Mouse (Mus musculus) forebrain, embryonic 11.5 days (tissue): ENCODE data around the gene Gabrd. TPM values are rescaled to one million over a fixed set of nuclear protein-coding genes. Genes with fewer than 3 reads are reported as not detected.

Source experiments
- ATAC-seq: fragments of 200-750 bp; cut with Nextera tagmentation; replicated peaks from 2 replicates; pipeline ENCODE4 v1.8.0; 2017; ENCODE audit warnings: moderate TSS enrichment; ENCODE audit not compliant: low FRiP score
- DNase-seq: peaks from one replicate; pipeline ENCODE4 v3.0.0-alpha.2; 2017; ENCODE audit warnings: low spot score
- H3K27ac ChIP-seq: fragments of 300-500 bp; sonication (generic); 2 replicates; pipeline ENCODE4 v1.5.1; 2014; ENCODE audit warnings: low read depth, low read length
- H3K27me3 ChIP-seq: fragments of 300-500 bp; sonication (generic); 2 replicates; pipeline ENCODE4 v1.6.1; 2014; ENCODE audit warnings: mild to moderate bottlenecking, low read length, mixed read lengths; ENCODE audit not compliant: control insufficient read depth, insufficient read depth
- H3K36me3 ChIP-seq: fragments of 300-500 bp; sonication (generic); 2 replicates; pipeline ENCODE4 v1.6.1; 2014; ENCODE audit warnings: mild to moderate bottlenecking, low read length, moderate library complexity, mixed read lengths; ENCODE audit not compliant: control insufficient read depth, insufficient read depth
- H3K4me1 ChIP-seq: fragments of 300-500 bp; sonication (generic); replicated peaks from 2 replicates; pipeline ENCODE4 v1.6.1; 2014; ENCODE audit warnings: low read length, mixed read lengths; ENCODE audit not compliant: control insufficient read depth, insufficient read depth
- H3K4me2 ChIP-seq: fragments of 300-500 bp; sonication (generic); 2 replicates; pipeline ENCODE4 v1.6.1; 2014; ENCODE audit warnings: low read depth, mild to moderate bottlenecking, low read length, moderate library complexity, mixed read lengths; ENCODE audit not compliant: severe bottlenecking
- H3K4me3 ChIP-seq: fragments of 300-500 bp; sonication (generic); 2 replicates; pipeline ENCODE4 v1.5.1; 2014; ENCODE audit warnings: low read depth, low read length
- H3K9ac ChIP-seq: fragments of 300-500 bp; sonication (generic); 2 replicates; pipeline ENCODE4 v1.6.1; 2014; ENCODE audit warnings: low read length
- H3K9me3 ChIP-seq: fragments of 300-500 bp; sonication (generic); 2 replicates; pipeline ENCODE4 v1.6.1; 2016; ENCODE audit warnings: low read length, mixed read lengths; ENCODE audit not compliant: control insufficient read depth
- WGBS: fragments of 180-500 bp; shearing (Covaris S2); extraction: QIAGEN DNeasy Blood & Tissue Kit; methylation state at CpG from one replicate; pipeline ENCODE4 v1.1.7; 2014; 5-methylcytosine and 5-hydroxymethylcytosine counted together
- polyA plus RNA-seq: library from polyadenylated mRNA; unstranded; fragments of >200 nt; fragmentation: Nextera tagmentation; extraction: Ambion mirVana; gene quantifications from 2 replicates; pipeline ENCODE4 v1.2.1, GENCODE M21; 2014

Gene Gabrd
- polyA plus RNA-seq, 1 experiment from 2014 or later: not detected

DNA sequence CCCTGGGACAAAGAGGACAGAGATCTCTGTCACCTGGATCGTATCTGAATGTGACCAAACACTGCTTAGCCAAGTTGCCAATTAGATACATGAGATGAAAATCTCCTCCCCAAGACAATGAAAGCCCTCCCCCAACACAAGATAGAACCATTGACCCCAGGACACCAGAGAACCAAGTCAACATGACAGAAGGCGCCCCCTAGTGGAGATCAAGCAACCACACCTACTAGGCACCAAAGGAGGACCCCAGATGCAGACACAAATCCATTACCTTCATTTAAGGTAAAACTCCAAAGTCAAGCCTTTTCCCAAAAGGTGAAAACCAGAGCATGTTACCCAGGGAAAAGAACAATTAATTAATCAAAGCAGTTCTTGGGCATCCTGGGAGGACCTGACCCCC, 40.3 kb downstream of the Gabrd start:
- WGBS: 47% methylated on average over 2 of the region's 2 CpGs
- Histone ChIP-seq H3K27ac (no peak overlapping the region), H3K4me2 (no peak overlapping the region), H3K4me1 (peaks cover 3% of the 10 kb centered on the region; the same call in 1 of the 2 replicates), H3K9me3 (no peaks in the 10 kb centered on the region), H3K4me3 (no peak overlapping the region), H3K27me3 (peaks cover 29% of the 10 kb centered on the region), H3K36me3 (no peaks in the 10 kb centered on the region), H3K9ac (no peak overlapping the region)
- DNase-seq: no peak
- no peak for ATAC-seq

DNA sequence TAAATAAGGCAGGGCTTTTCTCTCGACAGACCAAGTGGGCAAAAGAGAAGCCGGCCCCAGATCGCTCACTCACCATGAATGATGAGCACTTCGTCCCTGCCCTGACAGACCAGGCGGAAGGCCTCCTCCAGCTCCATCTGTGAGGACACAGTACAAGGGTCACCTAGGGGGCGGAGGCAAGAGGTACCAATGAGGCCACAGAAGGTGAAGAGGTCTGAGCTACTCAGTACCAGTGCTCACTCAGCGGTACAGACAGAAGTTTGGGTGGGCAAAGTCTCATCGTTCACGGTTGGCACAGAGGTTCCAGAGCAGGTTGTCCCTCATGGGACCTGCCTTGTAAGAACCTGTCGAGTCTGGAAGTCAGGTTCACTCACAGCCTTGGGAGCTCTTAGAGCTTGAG, 41.6 kb downstream of the Gabrd start:
- WGBS: 93% methylated on average over 10 of the region's 10 CpGs
- no peak for ATAC-seq

DNA sequence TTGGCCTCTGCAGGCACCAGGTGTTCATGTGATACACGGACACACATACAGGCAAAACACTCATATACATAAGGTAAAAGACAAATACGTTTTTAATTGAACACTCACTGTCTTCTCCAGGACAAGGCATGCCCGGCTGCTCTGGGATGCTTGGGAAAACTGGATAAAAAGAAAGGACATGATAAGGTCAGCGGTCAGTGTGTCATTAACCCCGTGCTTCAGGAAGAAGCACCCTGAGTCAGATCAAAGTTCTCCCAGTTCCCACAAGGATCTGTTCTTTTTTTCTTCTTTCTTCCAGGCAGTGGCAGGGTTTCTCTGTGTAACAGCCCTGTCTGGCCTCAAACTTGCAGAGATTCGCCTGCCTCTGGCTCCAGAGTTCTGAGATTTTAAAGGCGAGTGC, 43.4 kb downstream of the Gabrd start:
- Histone ChIP-seq H3K36me3 (no peaks in the 10 kb centered on the region), H3K27me3 (peaks cover 1% of the 10 kb centered on the region; the same call in 1 of the 2 replicates), H3K4me2 (no peak overlapping the region), H3K9me3 (no peaks in the 10 kb centered on the region), H3K4me1 (no peaks in the 10 kb centered on the region), H3K9ac (no peak overlapping the region), H3K4me3 (no peak overlapping the region), H3K27ac (no peak overlapping the region)
- DNase-seq (no peak), ATAC-seq (no peak)
- WGBS: 81% methylated on average over 7 of the region's 7 CpGs

More for the DNA sequence above, 41.6 kb downstream of the Gabrd start:
- no peak overlapping the region for H3K4me3 ChIP-seq
- no peak overlapping the region for H3K27ac ChIP-seq
- H3K9me3 ChIP-seq: no peaks in the 10 kb centered on the region
- DNase-seq: no peak
- H3K9ac ChIP-seq: no peak overlapping the region
- no peaks in the 10 kb centered on the region for H3K36me3 ChIP-seq
- H3K4me2 ChIP-seq: no peak overlapping the region
- H3K27me3 ChIP-seq: peaks cover 17% of the 10 kb centered on the region
- H3K4me1 ChIP-seq: no peaks in the 10 kb centered on the region

DNA sequence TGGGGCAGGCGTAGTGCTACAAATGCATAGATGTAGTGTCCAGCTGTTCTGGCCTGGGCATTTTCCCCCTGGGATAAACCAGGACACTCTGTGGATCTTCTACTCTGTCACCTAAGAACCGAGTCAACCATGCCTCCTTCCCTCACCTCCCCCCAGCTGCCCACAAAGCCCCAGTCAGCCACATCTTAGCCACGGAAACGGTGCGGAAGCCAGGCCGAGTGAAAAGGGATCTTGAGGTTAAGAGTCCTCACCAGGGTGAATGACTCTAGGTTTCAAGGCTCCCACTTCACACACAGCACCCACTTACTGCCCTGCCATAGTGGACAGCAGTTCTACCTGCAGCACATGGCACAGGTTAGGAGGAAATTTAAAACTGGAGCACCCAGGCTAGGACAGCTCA, 43.9 kb downstream of the Gabrd start:
- Histone ChIP-seq H3K9me3 (no peaks in the 10 kb centered on the region), H3K4me1 (no peaks in the 10 kb centered on the region)
- WGBS: 86% methylated on average over 6 of the region's 6 CpGs

DNA sequence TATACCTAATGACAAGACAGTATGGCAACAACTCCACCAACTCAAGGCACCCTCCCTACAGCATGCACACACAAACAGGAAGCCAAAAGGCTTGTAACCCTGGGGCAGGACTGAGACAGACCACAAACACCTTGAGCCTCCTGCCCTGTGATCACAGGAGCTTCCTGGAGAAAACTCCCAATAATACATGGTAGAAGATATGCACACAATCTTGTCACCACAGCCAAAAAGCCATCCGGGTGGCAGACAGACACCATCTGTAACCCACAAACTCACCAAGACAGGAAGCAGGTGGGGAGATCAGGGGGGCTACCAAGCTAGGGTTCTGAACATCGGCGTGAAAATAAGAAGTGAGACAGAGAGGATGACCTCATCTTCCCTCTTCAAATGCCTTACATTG, 45.3 kb downstream of the Gabrd start:
- H3K27me3 ChIP-seq: no peaks in the 10 kb centered on the region
- DNase-seq (no peak), ATAC-seq (no peak)
- no peak overlapping the region for H3K9ac ChIP-seq
- no peaks in the 10 kb centered on the region for H3K4me1 ChIP-seq
- H3K27ac ChIP-seq: no peak overlapping the region
- WGBS: 94% methylated on average over 3 of the region's 3 CpGs
- H3K36me3 ChIP-seq: no peaks in the 10 kb centered on the region
- H3K4me2 ChIP-seq: no peak overlapping the region
- no peaks in the 10 kb centered on the region for H3K9me3 ChIP-seq
- H3K4me3 ChIP-seq: no peak overlapping the region

More for the DNA sequence above, 43.9 kb downstream of the Gabrd start:
- Histone ChIP-seq H3K36me3 (no peaks in the 10 kb centered on the region), H3K4me3 (no peak overlapping the region), H3K9ac (no peak overlapping the region), H3K27ac (no peak overlapping the region), H3K4me2 (no peak overlapping the region), H3K27me3 (no peaks in the 10 kb centered on the region)
- DNase-seq (no peak), ATAC-seq (no peak)

DNA sequence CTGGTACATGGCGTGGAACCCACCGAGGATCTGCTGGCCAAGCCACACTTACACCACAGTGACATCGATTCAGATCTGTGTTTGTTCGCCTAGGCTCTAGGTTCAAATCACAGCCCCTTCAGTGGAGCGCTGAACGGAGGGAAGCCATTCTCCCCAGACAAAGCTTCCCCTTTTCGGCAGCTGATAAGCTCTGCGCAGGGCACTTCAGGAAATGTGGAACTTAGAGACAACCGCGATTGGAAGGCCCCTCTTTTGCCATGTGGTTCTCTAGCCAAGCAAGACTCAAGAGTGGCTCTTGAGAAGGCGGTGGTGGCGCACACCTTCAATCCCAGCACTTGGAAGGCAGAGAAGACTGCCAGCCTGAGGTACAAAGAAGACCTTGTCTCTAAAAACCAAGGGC, 51.6 kb downstream of the Gabrd start:
- Histone ChIP-seq H3K9ac (no peak overlapping the region), H3K4me1 (peaks cover 11% of the 10 kb centered on the region), H3K36me3 (no peaks in the 10 kb centered on the region), H3K4me2 (no peak overlapping the region), H3K27me3 (peaks cover 5% of the 10 kb centered on the region; the same call in 1 of the 2 replicates), H3K4me3 (no peak overlapping the region), H3K27ac (no peak overlapping the region), H3K9me3 (no peaks in the 10 kb centered on the region)
- DNase-seq (no peak), ATAC-seq (no peak)
- 92% methylated on average over 12 of the region's 12 CpGs for WGBS

DNA sequence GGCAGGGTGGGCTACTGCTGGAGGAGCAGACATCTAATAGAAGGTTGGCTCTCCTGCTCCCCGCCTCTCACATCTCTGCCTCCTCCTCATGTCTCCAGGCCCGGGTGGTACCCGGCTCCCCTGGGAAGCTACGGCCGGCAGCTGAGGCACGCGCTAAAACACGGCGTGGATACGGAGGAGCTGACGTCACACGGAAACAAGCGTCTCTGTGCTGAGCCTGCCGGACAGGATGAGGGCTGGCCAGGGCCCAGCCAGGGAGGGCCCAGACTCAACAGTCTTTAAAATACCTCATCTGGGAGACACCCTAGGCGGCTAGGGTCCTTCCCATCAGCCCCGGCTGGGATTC, 52.3 kb downstream of the Gabrd start:
- Histone ChIP-seq H3K4me3 (peak overlapping the region; percentile 54), H3K27me3 (peaks cover 5% of the 10 kb centered on the region; the same call in 1 of the 2 replicates), H3K27ac (peak overlapping the region; percentile 57), H3K4me1 (peaks cover 11% of the 10 kb centered on the region), H3K4me2 (peak overlapping the region; percentile 95), H3K9me3 (no peaks in the 10 kb centered on the region), H3K9ac (peak overlapping the region; percentile 73), H3K36me3 (no peaks in the 10 kb centered on the region)
- WGBS: 4% methylated on average over 16 of the region's 16 CpGs
- ATAC-seq (peak; percentile 92), DNase-seq (peak; percentile 80)

DNA sequence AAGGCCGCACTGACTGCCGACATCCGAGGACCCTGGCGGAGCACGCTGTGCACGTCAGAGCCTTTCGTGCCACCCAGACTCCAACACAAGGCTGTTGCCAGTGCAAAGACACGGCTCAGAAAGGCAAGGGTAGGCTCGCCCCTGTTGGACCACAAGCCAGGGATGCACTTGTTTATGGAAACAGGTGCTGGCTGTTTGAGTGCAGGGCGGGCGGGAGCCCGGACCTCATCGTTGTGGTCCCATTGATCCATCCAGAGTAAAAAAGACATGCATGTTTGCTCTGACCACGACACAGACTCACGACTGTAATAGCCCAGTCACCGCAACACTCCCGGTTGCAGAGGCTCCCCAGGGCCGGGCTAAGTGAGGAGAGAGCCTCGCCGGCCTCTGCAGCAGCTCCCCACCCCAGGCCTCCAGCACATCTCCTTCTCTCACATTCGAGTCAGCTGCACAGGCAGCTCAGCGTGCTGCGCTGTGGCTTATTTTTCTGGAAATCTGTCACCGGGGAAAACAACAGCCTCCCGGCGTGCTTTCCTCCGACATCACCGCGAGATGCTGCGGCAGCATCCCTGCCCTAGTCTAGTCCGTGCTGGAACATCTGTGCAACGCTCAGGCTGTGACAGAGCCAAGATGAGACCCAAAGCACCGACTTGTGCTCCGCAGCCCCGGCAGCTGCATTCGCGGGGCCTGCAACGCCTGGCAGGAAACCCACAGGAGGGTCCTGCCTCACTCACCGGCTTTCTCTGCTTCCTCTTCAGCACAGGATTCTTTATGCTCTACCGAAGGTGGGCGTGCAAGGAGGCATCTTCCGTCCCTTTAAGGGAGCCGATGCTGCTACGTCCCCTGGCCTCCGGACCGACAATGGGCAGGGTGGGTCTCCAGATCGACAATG, 53.0 kb downstream of the Gabrd start:
- H3K9me3 ChIP-seq: no peaks in the 10 kb centered on the region
- H3K9ac ChIP-seq: peak overlapping the region; percentile 73
- peak overlapping the region; percentile 57 for H3K27ac ChIP-seq
- peaks cover 11% of the 10 kb centered on the region for H3K4me1 ChIP-seq
- peaks cover 5% of the 10 kb centered on the region; the same call in 1 of the 2 replicates for H3K27me3 ChIP-seq
- peak overlapping the region; percentile 95 for H3K4me2 ChIP-seq
- ATAC-seq (peak; percentile 78), DNase-seq (peak; percentile 67)
- H3K4me3 ChIP-seq: peak overlapping the region; percentile 54
- no peaks in the 10 kb centered on the region for H3K36me3 ChIP-seq
- WGBS: 6% methylated on average over 47 of the region's 47 CpGs

DNA sequence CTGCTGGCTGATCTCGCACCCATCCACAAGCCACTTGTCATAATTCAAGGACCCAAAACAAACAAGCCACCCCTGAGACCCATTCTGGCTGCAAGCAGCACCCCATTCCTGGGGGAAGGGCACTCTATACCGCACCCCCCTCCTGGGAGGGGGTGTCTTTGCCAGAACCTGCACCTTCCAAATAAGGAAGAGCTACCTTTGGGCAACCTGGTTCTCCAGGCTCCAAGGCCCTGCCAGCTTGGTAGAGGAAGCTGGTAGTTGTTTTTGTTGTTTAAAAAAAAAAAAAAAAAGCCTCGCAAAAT, 53.7 kb downstream of the Gabrd start:
- ATAC-seq: no peak

More for the DNA sequence above, 53.7 kb downstream of the Gabrd start:
- Histone ChIP-seq H3K36me3 (no peaks in the 10 kb centered on the region), H3K4me3 (peak overlapping the region; percentile 54), H3K27me3 (peaks cover 5% of the 10 kb centered on the region; the same call in 1 of the 2 replicates), H3K4me1 (peaks cover 11% of the 10 kb centered on the region), H3K9me3 (no peaks in the 10 kb centered on the region), H3K9ac (peak overlapping the region; percentile 73), H3K27ac (no peak overlapping the region), H3K4me2 (peak overlapping the region; percentile 95)
- WGBS: 44% methylated on average over 3 of the region's 3 CpGs
- no peak for DNase-seq
